Mouse (Mus musculus) CD4-positive, CD25-positive, alpha-beta regulatory T cell, adult 2 months (primary cell): ENCODE measurements around the gene Pck1.
A peak's percentile ranks its signal among the peaks of the same experiment; 100 is the strongest.
"Not testable (repeated sequence)": the region's sequence is repeated elsewhere in the genome, so short reads cannot be mapped to it uniquely, and the experiment has no call there.

Source experiments
- DNase-seq: peaks from one replicate; pipeline ENCODE4 v3.0.0-alpha.2; 2012; ENCODE audit warnings: low read depth, low spot score

Pck1 gene

DNA sequence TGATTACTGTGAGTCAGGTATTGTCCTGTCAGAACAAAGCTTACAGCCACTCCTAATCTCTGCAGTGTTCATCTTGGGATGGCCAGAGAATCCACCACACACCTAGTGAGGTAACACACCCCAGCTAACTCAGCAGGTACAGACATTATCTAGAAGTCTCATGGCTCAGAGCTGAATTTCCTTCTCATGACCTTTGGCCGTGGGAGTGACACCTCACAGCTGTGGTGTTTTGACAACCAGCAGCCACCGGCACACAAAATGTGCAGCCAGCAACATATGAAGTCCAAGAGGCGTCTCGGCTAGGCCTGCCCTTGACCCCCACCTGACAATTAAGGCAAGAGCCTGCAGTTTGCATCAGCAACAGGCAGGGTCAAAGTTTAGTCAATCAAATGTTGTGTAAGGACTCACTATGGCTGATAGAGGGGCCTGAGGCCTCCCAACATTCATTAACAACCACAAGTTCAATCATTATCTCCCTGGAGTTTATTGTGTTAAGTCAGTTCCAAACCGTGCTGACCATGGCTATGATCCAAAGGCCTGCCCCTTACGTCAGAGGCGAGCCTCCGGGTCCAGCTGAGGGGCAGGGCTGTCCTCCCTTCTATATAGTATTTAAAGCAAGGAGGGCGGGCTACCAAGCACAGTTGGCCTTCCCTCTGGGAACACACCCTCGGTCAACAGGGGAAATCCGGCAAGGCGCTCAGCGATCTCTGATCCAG, at the start of gene Pck1:
Pck1 (plus strand) TSS at position 613 of the 716 bp plus-strand sequence.
- DNase-seq, result no peak

DNA sequence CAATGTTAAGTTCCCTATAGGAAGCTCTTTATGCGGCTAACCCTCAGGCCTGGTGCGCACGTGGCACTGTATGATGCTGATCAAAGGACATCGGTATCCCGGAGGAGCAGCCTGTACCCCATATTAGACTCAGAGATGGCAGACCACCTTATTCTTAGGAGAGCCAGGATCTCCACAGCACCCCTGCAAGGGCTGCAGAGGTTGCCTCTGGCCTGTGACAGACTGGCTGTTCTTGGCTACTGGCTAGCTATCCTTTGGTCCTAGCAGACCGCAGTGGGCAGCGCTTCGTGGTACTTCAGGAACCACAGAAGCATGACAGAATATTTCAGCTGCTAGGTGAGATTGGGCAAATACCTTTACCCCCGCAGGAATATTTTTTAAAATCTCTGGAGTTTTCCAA, 46.4 kb upstream of the Pck1 start:
- DNase-seq, result no peak

DNA sequence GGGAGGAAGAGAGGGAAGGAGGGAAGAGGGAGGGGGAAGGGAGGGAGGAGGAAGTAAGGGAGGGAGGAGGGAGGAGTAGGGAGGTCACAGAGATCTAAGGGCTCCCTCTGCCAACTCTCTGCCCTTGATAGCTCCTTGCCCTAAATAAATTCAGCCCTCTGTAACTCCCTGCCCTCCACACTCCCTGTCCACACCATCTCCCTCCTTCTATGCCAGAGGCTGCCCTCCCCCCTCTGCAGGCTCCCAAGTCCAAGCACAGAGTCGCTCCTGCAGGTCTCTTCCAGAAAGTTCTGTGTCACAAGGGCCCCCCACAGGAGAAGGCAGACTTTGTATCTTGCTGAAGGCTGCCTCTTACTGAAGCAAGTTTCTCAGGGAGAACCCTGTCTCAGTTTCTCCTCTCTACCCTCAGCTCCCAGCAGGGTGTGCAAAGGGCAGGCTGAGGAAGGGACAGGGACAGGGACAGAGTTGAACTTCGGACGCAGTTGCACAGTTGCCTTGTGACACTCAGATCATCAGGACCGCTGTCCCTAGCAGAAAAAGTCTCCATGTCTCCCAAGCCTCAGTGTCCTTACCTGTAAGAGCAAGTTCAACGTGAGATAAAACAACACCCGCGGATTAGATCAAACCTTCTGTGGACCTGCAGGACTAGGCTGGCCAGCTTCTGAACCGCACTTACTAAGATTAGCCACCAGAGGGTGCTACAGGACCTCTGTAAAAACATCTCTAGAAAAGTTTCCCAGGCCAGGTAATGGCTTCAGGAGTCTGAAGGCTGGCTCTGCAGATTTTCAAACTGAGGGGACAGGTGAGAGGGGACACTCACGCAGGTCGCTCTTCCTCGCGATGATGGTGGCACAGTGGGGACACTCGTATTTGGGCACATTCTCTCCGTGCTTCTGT, 45.7 kb upstream of the Pck1 start:
- peak; percentile 81 for DNase-seq

DNA sequence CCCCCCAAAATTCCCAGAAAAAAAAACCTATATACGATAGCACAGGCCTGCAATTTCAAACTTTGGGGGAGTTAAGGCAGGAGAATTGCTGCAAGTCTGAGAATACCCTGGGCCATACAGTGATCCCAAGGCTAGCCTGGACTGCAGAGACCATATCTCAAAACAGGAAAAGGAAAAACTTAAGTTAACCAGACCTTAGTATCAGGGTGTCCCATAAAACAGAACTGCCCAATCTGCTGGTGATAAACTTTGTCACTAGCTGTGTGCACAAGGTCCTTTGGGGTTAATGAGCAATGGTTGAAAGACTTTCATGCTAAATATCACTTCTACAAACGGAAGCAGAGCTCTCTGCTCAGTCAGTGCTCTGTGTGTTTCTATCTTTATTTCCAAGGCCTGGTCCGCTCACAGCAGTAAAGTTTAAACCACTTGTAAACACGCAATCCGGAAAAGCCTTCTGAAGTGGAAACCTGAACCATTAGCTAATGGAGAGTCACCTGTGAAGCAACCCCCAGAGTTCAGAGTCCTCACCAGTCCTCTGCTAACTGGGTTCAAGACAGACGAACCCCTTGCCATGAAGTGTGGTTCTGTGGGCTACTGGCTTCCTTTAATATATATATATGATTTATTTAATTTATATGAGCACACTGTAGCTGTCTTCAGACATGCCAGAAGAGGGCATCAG, 44.2 kb upstream of the Pck1 start:
- DNase-seq, result no peak

DNA sequence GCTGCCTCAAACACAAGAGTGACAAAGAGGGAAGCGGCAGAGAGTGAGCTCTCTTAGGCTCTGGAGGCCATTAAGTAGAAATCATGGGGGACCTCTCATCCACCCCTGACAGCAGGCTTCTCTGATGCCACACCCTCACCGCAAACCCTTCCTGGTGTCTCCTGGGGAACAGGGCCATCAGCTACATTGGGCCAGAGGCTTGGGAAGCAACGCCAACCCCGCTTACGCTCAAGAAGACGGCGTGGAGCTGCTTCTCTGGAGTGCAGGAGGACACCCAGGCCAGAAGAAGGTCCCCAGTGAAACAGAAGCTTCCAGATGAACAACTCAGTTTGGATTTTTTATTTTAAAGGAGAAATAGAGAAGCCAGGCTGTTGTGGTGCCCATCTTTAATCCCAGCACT, 43.3 kb upstream of the Pck1 start:
- no peak for DNase-seq

DNA sequence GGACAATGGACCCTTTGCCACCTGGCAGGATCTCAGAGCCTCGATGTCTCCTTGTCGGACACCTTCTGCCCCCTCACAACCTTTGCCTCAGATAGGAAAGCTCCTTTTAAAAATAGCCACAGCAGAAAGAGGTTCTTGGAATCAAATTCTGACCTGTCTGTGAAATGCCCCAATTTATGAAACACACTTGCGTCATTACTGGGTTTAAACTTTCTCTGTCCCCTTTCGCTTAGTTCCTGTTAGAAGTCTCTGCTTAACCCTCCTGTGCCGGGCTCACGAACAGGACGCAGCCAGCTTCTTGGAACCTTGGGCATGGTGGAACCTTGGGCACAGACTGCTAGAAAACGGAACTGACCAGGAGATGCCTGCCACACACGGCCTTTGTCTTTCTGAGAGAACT, 42.3 kb upstream of the Pck1 start:
- no peak for DNase-seq

DNA sequence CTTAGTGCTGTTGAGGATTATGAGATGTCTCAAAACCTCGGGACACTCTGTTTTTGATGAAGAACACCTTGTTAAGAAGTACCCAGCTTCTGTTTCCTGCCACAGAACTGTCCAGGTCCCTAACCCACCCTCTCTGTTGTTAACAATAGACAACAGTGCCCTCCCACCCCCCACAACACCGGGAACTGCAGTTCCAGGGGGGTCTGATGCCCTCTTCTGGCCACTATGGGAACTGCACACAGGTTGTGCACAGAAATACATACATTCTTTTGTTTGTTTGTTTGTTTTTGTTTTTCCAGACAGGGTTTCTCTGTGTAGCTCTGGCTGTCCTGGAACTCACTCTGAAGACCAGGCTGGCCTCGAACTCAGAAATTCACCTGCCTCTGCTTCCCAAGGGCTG, 39.1 kb upstream of the Pck1 start:
- not testable (repeated sequence) for DNase-seq

DNA sequence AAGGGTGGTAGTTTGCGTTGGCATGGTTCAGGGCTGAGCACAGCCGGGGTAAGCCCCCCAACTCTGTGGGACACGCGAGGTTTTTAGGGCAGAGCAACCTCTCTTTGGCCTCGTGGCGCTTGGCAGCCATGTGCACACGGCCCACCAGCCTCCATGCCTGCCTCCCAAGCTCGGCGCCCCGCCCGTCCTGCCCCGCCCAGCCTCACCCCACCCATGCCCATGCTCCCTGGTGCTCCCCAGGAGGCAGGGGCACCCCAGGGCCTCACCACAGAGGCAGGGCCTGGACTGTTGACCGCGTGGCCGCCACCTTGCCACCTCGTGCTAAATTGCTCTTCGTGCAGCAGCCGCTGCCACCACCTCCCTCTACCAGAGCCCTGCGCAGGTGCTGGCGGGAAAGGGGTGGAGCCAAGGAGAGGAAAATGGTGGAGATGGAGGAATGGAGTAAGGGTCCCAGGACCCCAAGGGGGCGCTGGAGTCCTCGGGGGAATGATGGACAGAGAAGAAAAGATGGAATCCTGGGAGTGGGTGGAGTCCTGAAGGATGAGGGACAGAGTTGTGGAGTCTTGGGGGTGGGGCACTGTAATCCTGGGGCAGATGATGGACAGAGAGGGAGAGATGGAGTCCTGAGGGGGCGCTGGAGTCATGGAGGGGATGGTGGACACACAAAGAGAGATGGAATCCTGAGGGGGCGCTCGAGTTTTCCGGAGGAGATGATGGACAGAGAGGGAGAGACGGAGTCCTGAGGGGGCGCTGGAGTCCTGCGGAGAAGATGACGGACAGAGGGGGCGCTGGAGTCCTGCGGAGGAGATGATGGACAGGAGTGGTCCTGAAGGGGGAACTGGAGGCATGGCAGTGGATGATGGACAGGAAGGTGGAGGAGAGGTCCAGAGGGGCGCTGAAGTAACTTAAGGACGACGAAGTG, 33.6 kb upstream of the Pck1 start, which contains the start of gene Ctcfl:
Ctcfl (minus strand) TSS at position 503 of the 922 bp plus-strand sequence.
- no peak for DNase-seq

DNA sequence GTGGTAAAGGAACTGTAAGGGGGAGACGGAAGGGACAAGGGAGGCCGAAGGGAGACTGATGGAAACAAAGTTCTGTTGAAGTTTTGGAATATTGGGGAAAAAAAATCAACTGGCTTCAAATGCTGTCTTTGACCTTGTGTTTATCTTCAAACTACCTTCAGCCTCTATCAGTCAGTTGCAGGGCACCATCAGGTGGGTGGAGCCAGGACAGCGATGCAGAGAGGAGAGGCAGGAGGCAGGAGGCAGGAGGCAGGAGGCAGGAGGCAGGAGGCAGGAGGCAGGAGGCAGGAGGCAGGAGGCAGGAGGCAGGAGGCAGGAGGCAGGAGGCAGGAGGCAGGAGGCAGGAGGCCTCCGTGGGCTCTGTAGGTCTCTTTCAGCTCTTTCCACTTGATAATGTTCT, 32.7 kb upstream of the Pck1 start:
- DNase-seq, result not testable (repeated sequence)

DNA sequence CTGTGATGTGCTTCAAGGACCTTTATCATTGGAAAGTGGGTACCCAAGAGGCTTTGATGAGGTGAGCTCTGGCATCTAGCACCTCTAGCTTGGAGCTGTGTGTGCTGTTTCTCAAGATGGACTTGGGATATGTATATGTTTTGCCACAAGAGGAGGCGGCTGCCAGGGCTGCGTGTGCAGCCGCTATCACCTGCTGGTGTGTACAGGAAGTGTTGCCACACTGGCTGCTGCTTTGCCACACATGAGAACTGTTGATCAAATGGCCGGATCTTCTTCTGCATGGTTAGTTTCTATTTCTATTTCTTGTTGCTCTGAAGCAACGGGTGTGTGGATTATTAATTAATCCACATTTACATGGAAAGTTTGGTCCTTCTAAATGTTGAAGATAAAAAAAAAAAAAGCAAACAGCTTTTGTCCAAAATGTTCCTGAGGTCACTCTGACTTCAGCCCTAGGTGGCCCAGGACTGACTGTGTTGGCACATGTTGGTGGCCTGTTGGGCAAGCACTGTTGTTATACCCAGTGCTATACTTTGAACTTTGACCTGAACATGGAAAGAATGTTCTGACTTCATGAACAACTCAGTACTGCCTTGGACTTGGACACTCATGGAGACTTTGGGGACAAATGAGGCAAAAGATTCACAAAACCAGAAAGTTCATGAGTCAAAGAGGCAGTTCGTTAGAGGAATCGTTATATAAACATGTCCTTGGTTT, 28.7 kb upstream of the Pck1 start:
- DNase-seq, result no peak

DNA sequence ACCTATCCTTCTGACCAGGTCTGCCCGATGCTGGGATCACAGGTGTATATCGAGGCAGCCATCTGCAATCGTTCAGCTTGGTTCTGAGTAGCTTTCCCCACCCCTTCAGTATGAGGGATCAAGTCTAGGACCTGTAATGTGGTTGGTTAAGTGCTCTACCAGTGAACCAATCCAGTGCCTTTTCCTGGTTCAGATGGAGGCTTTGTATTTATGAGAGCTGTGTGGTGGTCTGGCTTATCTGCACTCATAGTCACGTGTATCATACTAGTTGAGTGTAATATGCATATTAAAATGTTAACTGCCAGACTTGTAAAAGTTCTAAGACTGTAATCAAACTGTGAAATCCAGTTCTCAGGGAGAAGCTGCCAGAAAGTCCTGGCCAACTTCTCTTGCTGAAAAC, 26.5 kb upstream of the Pck1 start:
- DNase-seq, result no peak

DNA sequence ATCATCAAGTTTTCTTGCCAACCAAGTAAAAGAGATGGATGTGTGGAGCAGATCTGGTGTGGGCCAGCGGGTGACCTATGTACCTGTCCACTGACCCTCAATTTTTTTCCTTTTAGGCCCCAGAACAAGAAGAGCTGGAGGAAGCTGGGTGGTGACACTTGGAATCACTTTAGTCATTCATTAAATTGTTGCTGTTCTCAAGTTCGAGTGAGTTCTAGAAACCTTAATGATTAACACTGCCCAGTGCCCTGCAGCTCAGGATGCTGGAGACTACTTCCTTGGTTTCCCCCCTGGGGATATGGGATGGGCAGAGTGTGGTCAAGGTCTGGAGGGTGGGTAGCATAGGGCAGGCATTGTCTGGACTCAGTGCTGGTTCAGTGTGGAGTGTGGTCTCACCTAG, 23.7 kb upstream of the Pck1 start:
- no peak for DNase-seq

DNA sequence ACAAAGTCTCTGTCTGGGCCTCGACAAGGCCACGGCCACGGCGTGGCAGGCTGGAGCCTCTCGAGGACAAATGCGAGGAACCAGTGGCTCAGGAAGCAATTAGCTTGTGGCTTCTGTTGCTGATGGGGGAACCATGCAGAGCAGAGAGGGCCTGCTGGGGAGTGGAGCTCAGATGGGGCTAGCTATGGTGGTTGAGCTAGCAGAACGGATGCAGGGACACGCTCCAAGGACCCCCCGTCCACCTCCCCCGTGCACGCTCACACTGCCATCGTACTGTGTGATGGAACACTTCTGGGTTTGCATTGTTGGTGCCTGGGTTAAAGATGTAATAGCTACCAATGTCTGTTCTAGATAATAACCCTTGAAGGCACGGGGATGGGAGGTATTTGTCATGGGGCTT, 20.6 kb upstream of the Pck1 start:
- DNase-seq, result no peak

DNA sequence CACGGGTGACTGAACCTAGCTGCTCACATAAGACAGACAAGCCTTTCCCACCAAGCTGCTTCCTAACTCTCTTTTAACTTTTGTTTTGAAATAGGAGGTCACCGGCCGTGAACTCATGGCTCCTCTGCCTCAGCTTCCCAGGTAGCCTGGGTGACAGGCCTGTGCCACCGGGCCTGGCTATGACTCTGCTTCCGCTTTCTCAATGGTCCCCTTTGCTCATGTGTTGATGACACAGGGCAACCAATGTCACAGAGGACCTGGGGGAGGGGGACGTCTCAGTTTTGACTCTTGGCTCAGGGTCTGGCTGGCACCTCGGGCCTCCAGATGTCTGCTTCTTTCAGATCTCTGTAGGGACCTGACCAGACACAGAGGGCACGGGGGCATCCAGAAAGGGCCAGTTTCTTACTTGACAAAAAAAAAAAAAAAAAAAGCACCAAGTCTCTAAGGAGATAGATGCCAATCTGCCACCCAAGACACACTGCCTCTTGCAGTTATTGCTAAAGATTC, 20.0 kb upstream of the Pck1 start:
- no peak for DNase-seq

DNA sequence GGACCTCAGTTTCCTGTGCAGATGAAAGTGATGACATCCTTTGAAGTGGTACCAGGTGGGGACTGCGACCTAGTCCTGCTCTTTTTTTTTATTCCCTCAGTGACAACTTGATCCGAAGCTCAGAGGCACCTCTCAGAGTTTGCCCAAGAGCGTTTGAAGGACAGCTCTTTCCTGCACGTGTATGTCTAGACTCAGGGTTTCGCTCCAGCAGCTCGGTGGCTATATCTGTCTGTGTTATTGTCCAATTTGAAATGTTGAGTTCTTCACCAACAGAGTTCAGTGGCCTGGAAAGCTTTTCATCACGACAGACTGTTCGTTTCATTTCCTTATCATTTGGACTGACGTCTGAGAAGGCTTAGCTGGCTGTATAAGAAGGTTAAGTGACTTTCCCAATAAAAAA, 18.2 kb upstream of the Pck1 start:
- DNase-seq, result no peak

DNA sequence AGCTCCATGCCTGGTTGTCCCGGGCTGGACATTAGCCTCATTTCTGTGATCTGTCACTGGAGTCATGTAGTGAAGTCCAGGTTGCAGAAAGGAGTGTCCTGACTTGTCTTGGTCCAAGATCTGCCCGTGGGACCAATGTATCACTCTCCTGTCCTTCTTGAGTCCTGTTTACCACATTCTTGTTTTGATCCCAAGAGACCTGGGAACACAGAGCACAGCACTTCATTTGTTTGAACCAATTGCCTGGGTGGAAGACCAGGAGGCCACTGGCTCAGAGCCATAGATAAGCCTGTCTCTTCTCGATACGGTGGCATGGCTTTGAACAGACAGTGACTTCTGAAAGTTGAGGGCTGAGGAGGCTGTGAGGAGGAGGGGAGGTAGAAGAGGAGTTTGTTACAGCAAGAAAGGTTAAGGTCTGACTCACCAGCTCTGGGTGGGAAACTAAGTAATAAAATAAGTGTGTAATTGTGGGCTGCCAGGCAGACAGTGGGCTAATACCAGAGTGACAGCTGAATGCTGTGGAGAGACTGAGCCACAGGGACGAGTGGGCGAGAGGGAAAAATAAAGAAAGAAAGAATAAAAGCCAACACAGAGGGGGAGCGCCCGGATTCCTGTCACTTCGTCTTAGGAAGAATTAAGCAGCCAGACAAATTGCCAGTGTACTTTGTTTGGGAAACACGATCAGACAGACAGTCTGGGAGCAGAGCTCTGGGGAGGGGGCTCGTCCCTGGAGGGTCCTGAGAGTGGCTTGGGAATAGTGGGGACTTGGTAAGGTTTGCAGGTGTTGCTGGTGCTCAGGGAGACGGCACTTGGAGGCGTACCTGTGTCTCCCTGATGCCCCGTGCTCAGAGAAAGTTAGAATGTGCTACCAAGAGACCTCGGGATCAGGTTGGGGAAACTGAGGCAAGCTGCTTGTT, 14.3 kb upstream of the Pck1 start:
- DNase-seq, result no peak

DNA sequence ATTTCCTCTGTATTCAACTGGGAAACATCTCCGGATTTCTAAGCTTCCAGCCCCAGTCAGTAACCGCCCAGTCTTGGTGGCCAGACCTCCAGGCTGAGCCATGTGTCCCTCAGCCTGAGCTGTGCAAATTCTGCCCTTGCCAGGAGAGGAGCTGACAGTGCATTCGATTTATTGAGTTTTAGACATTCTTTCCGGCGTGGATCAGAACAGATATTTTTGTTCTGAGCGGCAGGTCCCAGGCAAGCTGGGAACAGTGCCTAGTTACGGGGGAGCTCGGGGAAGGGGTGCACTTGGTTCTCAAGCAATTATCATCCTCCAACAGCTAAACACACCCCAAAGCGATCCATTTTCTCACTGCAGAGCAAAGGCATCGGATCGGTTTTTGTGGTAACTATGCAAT, 9.2 kb upstream of the Pck1 start:
- no peak for DNase-seq

DNA sequence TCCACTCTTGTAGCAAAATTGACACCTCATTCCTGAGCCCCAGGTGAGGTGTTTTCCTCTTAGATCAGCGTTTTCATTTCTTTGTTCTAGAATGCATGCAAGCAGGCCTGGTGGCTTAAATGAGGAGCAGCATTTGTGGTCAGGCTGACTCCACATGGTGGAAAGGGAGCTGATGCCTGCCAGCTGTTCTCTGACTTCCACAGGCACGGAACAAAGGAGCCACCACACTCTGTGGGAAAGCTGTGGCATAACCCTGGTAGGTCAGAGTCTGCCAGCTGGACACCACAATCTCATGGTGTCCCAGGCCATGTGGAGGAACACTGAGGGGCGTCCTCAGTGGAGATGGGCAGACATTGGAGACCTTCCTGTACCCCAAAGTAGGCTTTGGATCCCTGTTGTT, 7.0 kb upstream of the Pck1 start:
- DNase-seq, result no peak

DNA sequence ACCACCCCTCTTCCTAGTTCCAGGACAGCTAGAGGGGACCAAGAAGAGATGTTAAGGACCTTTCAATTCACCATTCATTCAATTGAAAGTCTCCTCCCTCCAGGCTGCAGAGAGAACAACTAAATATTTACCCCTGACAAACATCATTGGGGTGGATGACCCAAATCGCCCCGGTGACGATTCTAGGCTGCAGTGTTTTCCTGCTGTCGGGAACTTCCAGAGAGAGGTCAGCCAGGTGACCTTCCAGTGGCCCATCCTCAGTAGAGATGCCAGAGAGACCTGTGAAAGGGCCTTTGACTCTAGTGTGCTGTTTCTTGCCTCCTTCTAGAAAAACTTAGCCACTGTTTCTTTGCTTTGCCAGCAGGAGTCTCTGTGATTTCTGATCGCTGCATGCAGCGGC, 6.1 kb upstream of the Pck1 start:
- DNase-seq, result no peak
